Mouse (Mus musculus): ENCODE results near the gene Cdip1.

DNA sequence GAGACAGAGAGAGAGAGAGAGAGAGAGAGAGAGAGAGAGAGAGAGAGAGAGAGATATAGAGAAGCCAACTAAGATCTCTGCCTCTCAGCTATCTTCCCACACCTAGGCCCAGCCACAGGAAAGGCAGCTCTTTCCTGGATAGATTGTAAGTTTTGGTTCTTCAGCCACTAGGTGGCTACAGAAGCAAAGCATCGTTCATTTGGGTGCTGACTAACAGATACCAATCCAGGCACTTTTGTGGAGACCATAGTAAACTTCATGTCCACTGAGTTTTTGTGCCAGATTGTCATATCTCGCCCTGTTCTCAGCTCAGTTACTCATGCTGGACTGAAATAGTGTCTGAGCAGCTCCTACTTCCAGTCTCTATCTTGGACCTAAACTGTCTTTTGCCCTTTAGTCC lies 26.8 kb downstream of the Cdip1 start:
- TF ChIP-seq ZC3H11A (IDR thresholded peaks at IDR 0.05; ENCODE audit: borderline replicate concordance, low read depth, low read length), result 0 out of 2 replicates have a peak, but pooled peaks have one; percentile 25
- TF ChIP-seq ZNF384 (IDR thresholded peaks at IDR 0.05; ENCODE audit: low read depth, low read length), result no peak
- TF ChIP-seq MAFK (IDR thresholded peaks at IDR 0.05; ENCODE audit: insufficient read depth, low read depth, low read length), result no peak
- no peak for TF ChIP-seq CHD2 (IDR thresholded peaks at IDR 0.05; ENCODE audit: low read depth, low read length)
- no peak for TF ChIP-seq HCFC1 (IDR thresholded peaks at IDR 0.05; ENCODE audit: borderline replicate concordance, insufficient read depth, low read length)
